Mouse (Mus musculus) heart, embryonic 13.5 days (tissue): ENCODE measurements around the gene Eif5a. TPM values are rescaled to one million over a fixed set of nuclear protein-coding genes. Genes with fewer than 3 reads are reported as not detected.

ENCODE experiments used
- ATAC-seq: fragments of 200-750 bp; cut with Nextera tagmentation; 2 replicates; pipeline ENCODE4 v1.8.0; 2017; ENCODE audit warnings: moderate TSS enrichment; ENCODE audit not compliant: insufficient number of reproducible peaks, low FRiP score, low TSS enrichment; ENCODE audit errors: extremely low read depth
- H3K27ac ChIP-seq: fragments of 300-500 bp; sonication (generic); replicated peaks from 2 replicates; pipeline ENCODE4 v1.5.1; 2015; ENCODE audit warnings: moderate library complexity, mild to moderate bottlenecking, inconsistent platforms
- H3K27me3 ChIP-seq: fragments of 300-500 bp; sonication (generic); replicated peaks from 2 replicates; pipeline ENCODE4 v1.6.1; 2015; ENCODE audit warnings: mild to moderate bottlenecking, inconsistent platforms
- H3K36me3 ChIP-seq: fragments of 300-500 bp; sonication (generic); 2 replicates; pipeline ENCODE4 v1.6.1; 2015; ENCODE audit warnings: mild to moderate bottlenecking, inconsistent platforms
- H3K4me1 ChIP-seq: fragments of 300-500 bp; sonication (generic); 2 replicates; pipeline ENCODE4 v1.6.1; 2015; ENCODE audit warnings: inconsistent platforms
- H3K4me2 ChIP-seq: fragments of 300-500 bp; sonication (generic); 2 replicates; pipeline ENCODE4 v1.6.1; 2015; ENCODE audit warnings: inconsistent platforms, mild to moderate bottlenecking, moderate library complexity
- H3K4me3 ChIP-seq: fragments of 300-500 bp; sonication (generic); 2 replicates; pipeline ENCODE4 v1.5.1; 2015; ENCODE audit warnings: moderate library complexity, mild to moderate bottlenecking, inconsistent platforms
- H3K9ac ChIP-seq: fragments of 300-500 bp; sonication (generic); 2 replicates; pipeline ENCODE4 v1.6.1; 2015; ENCODE audit warnings: inconsistent platforms, mild to moderate bottlenecking, moderate library complexity
- H3K9me3 ChIP-seq: fragments of 300-500 bp; sonication (generic); 2 replicates; pipeline ENCODE4 v1.6.1; 2016; ENCODE audit warnings: inconsistent platforms
- WGBS: fragments of 180-500 bp; shearing (Covaris S2); methylation state at CpG from one replicate; pipeline ENCODE4 v1.1.7; 2015; ENCODE audit warnings: mixed read lengths; 5-methylcytosine and 5-hydroxymethylcytosine counted together
- polyA plus RNA-seq: library from polyadenylated mRNA; unstranded; fragments of >200 nt; fragmentation: Nextera tagmentation; extraction: Ambion mirVana; gene quantifications from 2 replicates; pipeline ENCODE4 v1.2.1, GENCODE M21; 2015

Gene Eif5a
- polyA plus RNA-seq, 1 experiment from 2014 or later = 1,157 TPM

- WGBS = 75% methylated on average over 5 of the region's 5 CpGs
- no peak overlapping the region for H3K27ac ChIP-seq
These were observed 27.1 kb downstream of the Eif5a start for GRCm38 (mm10) chr11:69894671-69895070.

GRCm38 (mm10) chr11:69891482-69891881, 30.3 kb downstream of the Eif5a start:
- no peak for ATAC-seq

More at GRCm38 (mm10) chr11:69894671-69895070, 27.1 kb downstream of the Eif5a start:
- Histone ChIP-seq H3K27me3 (no peaks in the 10 kb centered on the region; the same call in 1 of the 2 replicates), H3K4me1 (peaks cover 41% of the 10 kb centered on the region), H3K9me3 (no peaks in the 10 kb centered on the region), H3K9ac (no peak overlapping the region), H3K4me2 (no peak overlapping the region), H3K36me3 (no peaks in the 10 kb centered on the region), H3K4me3 (no peak overlapping the region)
- no peak for ATAC-seq

DNA sequence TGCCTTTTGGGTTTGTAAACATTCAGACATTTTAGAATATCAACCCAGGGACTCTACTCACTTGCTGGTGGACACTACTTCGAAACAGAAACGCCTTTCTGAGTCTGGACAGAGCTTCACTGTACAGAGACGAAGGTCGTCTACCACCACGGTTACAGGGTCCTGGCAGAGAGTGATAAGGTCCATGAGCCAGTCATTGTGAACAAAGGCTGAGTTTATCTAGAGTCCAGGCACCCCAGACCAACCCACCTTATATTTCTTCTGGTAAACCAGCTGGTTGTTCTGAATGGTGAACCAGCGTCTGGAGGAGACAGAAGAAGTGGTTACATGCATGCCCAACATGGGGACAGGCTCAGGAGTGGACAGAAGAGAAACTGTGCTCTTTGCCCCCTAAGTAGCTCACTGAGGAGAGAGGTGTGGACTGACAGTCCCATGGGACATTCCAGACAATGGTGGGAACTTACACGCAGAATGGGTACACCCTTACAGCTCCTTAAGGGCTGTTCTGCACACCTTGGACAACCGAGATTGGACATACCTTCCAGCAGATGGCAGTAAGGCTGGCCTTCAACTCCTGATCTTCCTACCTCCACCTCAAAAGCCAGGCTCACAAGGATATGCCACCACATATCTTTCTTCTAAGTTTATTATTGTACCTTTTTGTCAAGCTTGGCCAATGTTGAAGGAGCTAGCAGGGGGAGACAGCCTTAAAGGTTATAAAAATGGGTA, 34.7 kb downstream of the Eif5a start:
- Histone ChIP-seq H3K4me3 (no peak overlapping the region), H3K36me3 (no peaks in the 10 kb centered on the region), H3K4me1 (peaks cover 60% of the 10 kb centered on the region), H3K4me2 (peak overlapping the region; percentile 4; the same call in 1 of the 2 replicates), H3K27ac (no peak overlapping the region), H3K9me3 (no peaks in the 10 kb centered on the region), H3K27me3 (peaks cover 6% of the 10 kb centered on the region; the same call in 1 of the 2 replicates), H3K9ac (no peak overlapping the region)
- 41% methylated on average over 8 of the region's 8 CpGs for WGBS
- no peak for ATAC-seq

More at GRCm38 (mm10) chr11:69891482-69891881, 30.3 kb downstream of the Eif5a start:
- Histone ChIP-seq H3K9me3 (no peaks in the 10 kb centered on the region), H3K27ac (0 out of 2 replicates have a peak overlapping the region, but pooled peaks have one; percentile 32), H3K4me2 (no peak overlapping the region), H3K4me1 (peaks cover 36% of the 10 kb centered on the region), H3K4me3 (no peak overlapping the region), H3K27me3 (peaks cover 6% of the 10 kb centered on the region; the same call in 1 of the 2 replicates), H3K9ac (no peak overlapping the region), H3K36me3 (no peaks in the 10 kb centered on the region)
- 14% methylated on average over 4 of the region's 4 CpGs for whole genome bisulfite sequencing

DNA sequence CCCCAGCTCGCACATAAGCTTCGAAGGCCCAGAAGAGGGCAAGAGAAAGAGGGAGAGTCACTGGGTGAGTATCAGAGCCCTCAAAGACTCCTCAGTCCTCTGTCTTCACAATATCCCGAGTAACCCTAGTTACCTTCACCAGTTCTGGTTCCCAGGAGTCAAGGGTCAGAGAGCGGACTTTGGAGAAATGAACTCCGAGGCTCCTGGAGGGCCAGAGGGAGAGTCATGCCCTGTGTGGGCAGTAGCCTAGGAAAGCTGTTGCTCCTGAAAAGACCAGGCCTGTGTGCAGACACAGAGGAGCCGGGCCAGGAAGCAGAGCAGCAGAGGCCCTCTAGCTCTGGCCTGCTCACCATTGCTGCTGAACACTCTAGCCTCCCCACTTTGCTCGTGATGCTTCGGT, 37.1 kb downstream of the Eif5a start:
- WGBS = 70% methylated on average over 8 of the region's 8 CpGs
- Histone ChIP-seq H3K36me3 (no peaks in the 10 kb centered on the region), H3K4me2 (peak overlapping the region; percentile 20; the same call in 1 of the 2 replicates), H3K9me3 (no peaks in the 10 kb centered on the region), H3K27me3 (peaks cover 6% of the 10 kb centered on the region; the same call in 1 of the 2 replicates), H3K27ac (peak overlapping the region; percentile 54), H3K4me1 (peaks cover 53% of the 10 kb centered on the region), H3K4me3 (no peak overlapping the region), H3K9ac (peak overlapping the region; percentile 52; the same call in 1 of the 2 replicates)
- ATAC-seq = no peak

DNA sequence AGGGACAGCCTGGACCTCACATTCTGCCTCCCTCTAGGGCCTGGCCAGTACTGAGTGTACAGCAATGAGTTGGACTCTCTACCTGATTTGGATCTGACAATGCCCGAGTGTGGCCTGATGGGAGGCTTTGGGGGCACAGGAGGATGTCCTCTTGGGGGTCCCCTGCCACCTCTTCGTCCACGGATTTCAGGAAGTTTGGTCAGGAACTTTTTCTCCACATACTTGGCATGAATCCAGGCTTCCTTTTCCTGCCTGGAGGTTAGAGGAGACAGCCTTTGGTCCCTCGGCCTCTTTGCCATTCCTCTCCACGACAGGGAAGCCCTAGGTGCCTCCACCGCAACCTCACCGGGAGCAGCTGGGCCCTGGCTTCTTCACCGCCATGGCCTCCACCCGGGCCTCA, 37.5 kb downstream of the Eif5a start:
- H3K4me1 ChIP-seq = peaks cover 53% of the 10 kb centered on the region
- peaks cover 2% of the 10 kb centered on the region; the same call in 1 of the 2 replicates for H3K27me3 ChIP-seq
- H3K4me2 ChIP-seq = peak overlapping the region; percentile 20; the same call in 1 of the 2 replicates
- H3K27ac ChIP-seq = peak overlapping the region; percentile 54
- no peak overlapping the region for H3K4me3 ChIP-seq
- H3K9me3 ChIP-seq = no peaks in the 10 kb centered on the region
- H3K9ac ChIP-seq = peak overlapping the region; percentile 52; the same call in 1 of the 2 replicates
- no peak for ATAC-seq
- no peaks in the 10 kb centered on the region for H3K36me3 ChIP-seq
- WGBS = 64% methylated on average over 9 of the region's 9 CpGs

DNA sequence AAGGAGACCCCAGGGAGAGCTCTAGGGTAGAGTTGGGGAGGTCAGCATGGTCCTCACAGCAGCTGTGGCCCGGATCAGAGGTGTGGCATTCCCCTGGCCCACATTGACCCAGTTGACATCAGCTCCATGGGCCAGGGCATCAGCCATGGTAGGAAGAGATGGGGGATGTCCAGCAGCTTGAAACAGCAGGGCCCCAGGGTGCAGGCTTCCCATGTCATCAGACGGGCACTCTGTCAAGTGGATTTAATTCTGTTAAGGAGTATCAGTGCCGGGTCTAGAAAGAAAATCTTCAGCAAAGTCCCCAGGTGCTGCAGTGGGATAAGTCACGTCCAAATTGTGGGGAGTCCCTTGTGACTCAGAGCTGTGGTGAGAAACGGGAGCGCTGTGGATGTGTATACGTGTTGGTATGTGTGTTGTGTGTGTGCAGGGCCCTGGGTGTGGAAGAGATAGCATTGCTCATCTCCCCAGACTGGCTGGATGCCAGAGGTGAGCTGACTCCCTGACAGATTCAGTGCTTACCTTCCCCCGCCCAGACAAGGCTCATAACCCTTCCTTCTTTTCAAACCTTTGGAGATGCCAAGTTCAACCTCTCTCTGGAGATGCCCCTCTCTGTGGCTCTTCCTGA, 38.1 kb downstream of the Eif5a start:
- Histone ChIP-seq H3K4me1 (peaks cover 57% of the 10 kb centered on the region), H3K4me2 (no peak overlapping the region), H3K9me3 (no peaks in the 10 kb centered on the region), H3K27me3 (no peaks in the 10 kb centered on the region), H3K27ac (peak overlapping the region; percentile 54; the same call in 1 of the 2 replicates), H3K36me3 (no peaks in the 10 kb centered on the region), H3K9ac (no peak overlapping the region), H3K4me3 (no peak overlapping the region)
- no peak for ATAC-seq
- WGBS = 78% methylated on average over 8 of the region's 8 CpGs

GRCm38 (mm10) chr11:69883066-69883465, 38.7 kb downstream of the Eif5a start:
- ATAC-seq = no peak
- no peak overlapping the region for H3K4me3 ChIP-seq
- H3K4me1 ChIP-seq = peaks cover 62% of the 10 kb centered on the region

GRCm38 (mm10) chr11:69881787-69882670, 39.7 kb downstream of the Eif5a start:
- Histone ChIP-seq H3K9ac (peak overlapping the region; percentile 84), H3K36me3 (no peaks in the 10 kb centered on the region), H3K9me3 (no peaks in the 10 kb centered on the region), H3K4me1 (peaks cover 60% of the 10 kb centered on the region), H3K4me2 (peak overlapping the region; percentile 91), H3K27me3 (no peaks in the 10 kb centered on the region), H3K4me3 (peak overlapping the region; percentile 64), H3K27ac (peak overlapping the region; percentile 92)
- ATAC-seq = no peak
- 57% methylated on average over 21 of the region's 21 CpGs for WGBS

More at GRCm38 (mm10) chr11:69883066-69883465, 38.7 kb downstream of the Eif5a start:
- H3K36me3 ChIP-seq = no peaks in the 10 kb centered on the region
- H3K27me3 ChIP-seq = no peaks in the 10 kb centered on the region
- 63% methylated on average over 4 of the region's 4 CpGs for WGBS
- no peak overlapping the region for H3K27ac ChIP-seq
- H3K4me2 ChIP-seq = no peak overlapping the region
- H3K9me3 ChIP-seq = no peaks in the 10 kb centered on the region
- no peak overlapping the region for H3K9ac ChIP-seq

- WGBS = 0% methylated on average over 46 of the region's 46 CpGs
- no peaks in the 10 kb centered on the region for H3K27me3 ChIP-seq
- H3K4me1 ChIP-seq = peaks cover 69% of the 10 kb centered on the region
- peak within 1 kb of the TSS; percentile 92 for H3K27ac ChIP-seq
- H3K36me3 ChIP-seq = no peaks in the 10 kb centered on the region
- H3K9me3 ChIP-seq = no peaks in the 10 kb centered on the region
- H3K9ac ChIP-seq = peak within 1 kb of the TSS; percentile 84
- H3K4me2 ChIP-seq = peak within 1 kb of the TSS; percentile 91
- peak within 1 kb of the TSS; percentile 64 for H3K4me3 ChIP-seq
- peak; percentile 85 for ATAC-seq
These were observed 40.7 kb downstream of the Eif5a start, which contains the start of gene Kctd11 for GRCm38 (mm10) chr11:69880853-69881603. Gene Kctd11, minus strand, starts transcription at chr11:69881406.

GRCm38 (mm10) chr11:69880506-69880852, 41.3 kb downstream of the Eif5a start:
- H3K4me2 ChIP-seq = peak overlapping the region; percentile 91
- peaks cover 72% of the 10 kb centered on the region for H3K4me1 ChIP-seq
- under 1% methylated on average over 18 of the region's 18 CpGs for WGBS

More at GRCm38 (mm10) chr11:69880506-69880852, 41.3 kb downstream of the Eif5a start:
- no peaks in the 10 kb centered on the region for H3K27me3 ChIP-seq
- H3K9me3 ChIP-seq = no peaks in the 10 kb centered on the region
- peak; percentile 1; the same call in 1 of the 2 replicates for ATAC-seq
- peak overlapping the region; percentile 92 for H3K27ac ChIP-seq
- H3K4me3 ChIP-seq = peak overlapping the region; percentile 64
- H3K36me3 ChIP-seq = no peaks in the 10 kb centered on the region
- H3K9ac ChIP-seq = peak overlapping the region; percentile 84
